Mouse (Mus musculus): ENCODE results near the gene Flrt2.

- no peak for TF ChIP-seq POLR2A (IDR thresholded peaks at IDR 0.05; ENCODE audit: insufficient read depth, low read depth, low read length)
- TF ChIP-seq CTCF (IDR thresholded peaks at IDR 0.05; ENCODE audit: insufficient read depth, low read depth, low read length) = no peak
These were observed 98.1 kb downstream of the Flrt2 start for GRCm38 (mm10) chr12:95790146-95790545.
